Mouse (Mus musculus) embryonic facial prominence, embryonic 12.5 days (tissue): ENCODE measurements at regions not wholly inside any gene's neighbourhood (a gene's known extent, or its start where the extent isn't known, plus 50 kb on each side); places are given as distances from the start of the nearest gene placed in this dataset.

Experiments used
- ATAC-seq: fragments of 200-750 bp; cut with Nextera tagmentation; 2 replicates; pipeline ENCODE4 v1.8.0; 2017; ENCODE audit not compliant: insufficient number of reproducible peaks, insufficient read depth, low FRiP score, low TSS enrichment
- H3K27ac ChIP-seq: fragments of 300-500 bp; sonication (generic); 2 replicates; pipeline ENCODE4 v1.5.1; 2016; ENCODE audit warnings: mild to moderate bottlenecking
- H3K27me3 ChIP-seq: fragments of 300-500 bp; sonication (generic); 2 replicates; pipeline ENCODE4 v1.6.1; 2016; ENCODE audit warnings: mild to moderate bottlenecking, moderate library complexity
- H3K36me3 ChIP-seq: fragments of 300-500 bp; sonication (generic); 2 replicates; pipeline ENCODE4 v1.6.1; 2016; ENCODE audit warnings: mild to moderate bottlenecking
- H3K4me1 ChIP-seq: fragments of 300-500 bp; sonication (generic); 2 replicates; pipeline ENCODE4 v1.6.1; 2016
- H3K4me2 ChIP-seq: fragments of 300-500 bp; sonication (generic); replicated peaks from 2 replicates; pipeline ENCODE4 v1.6.1; 2016; ENCODE audit warnings: mild to moderate bottlenecking, moderate library complexity
- H3K4me3 ChIP-seq: fragments of 300-500 bp; sonication (generic); 2 replicates; pipeline ENCODE4 v1.5.1; 2016; ENCODE audit warnings: mild to moderate bottlenecking
- H3K9ac ChIP-seq: fragments of 300-500 bp; sonication (generic); 2 replicates; pipeline ENCODE4 v1.6.1; 2016; ENCODE audit warnings: mild to moderate bottlenecking, moderate library complexity
- H3K9me3 ChIP-seq: fragments of 300-500 bp; sonication (generic); 2 replicates; pipeline ENCODE4 v1.6.1; 2016; ENCODE audit warnings: mild to moderate bottlenecking, moderate library complexity
- WGBS: fragments of 180-500 bp; shearing (Covaris S2); methylation state at CpG from one replicate; pipeline ENCODE4 v1.1.7; 2016; 5-methylcytosine and 5-hydroxymethylcytosine counted together

DNA sequence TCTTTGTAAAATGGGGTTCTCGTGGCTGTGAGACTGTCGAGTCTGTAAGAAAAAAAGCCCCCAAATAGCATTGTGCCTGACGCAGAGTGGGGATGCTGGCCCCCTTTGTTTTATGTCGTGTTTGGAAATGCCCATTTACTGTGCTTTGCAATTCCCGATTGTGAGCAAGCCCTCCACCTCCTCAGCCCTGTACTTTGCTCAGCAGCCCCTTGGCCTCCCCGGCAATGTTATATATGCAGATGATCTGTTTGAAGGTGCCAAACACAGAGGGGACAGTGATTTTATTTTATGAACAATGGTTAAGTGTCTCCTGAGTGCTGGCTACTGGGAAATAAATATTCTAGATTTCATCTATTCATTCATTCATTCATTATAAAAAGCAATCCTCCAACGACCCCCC lies 477.6 kb downstream of the Prss52 start:
- no peaks in the 10 kb centered on the region for H3K4me1 ChIP-seq
- no peak overlapping the region for H3K9ac ChIP-seq
- H3K36me3 ChIP-seq, result no peaks in the 10 kb centered on the region
- 34% methylated on average over 7 of the region's 7 CpGs for WGBS
- ATAC-seq, result no peak
- H3K4me3 ChIP-seq, result no peak overlapping the region
- peaks cover 68% of the 10 kb centered on the region for H3K27me3 ChIP-seq
- H3K9me3 ChIP-seq, result no peaks in the 10 kb centered on the region
- H3K4me2 ChIP-seq, result no peak overlapping the region
- no peak overlapping the region for H3K27ac ChIP-seq

DNA sequence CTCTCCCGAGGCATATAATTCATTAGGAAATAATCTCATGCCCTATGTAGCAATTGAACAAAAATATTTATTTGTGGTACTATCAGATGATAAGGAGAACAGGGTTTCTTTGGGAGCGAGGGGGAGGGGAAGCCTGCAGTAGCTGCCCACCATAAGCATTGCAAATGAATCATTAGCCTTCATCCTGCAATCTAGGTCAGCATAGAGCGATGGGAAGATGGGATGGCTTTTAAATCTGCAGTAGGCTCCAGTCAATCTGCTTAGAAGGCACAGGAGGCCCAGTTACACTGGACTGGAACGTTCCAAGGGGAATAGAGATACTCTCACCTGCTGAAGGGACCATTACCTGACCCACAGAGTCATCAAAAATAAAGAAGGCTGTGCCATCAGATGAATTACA lies 478.7 kb downstream of the Prss52 start:
- H3K27ac ChIP-seq, result no peak overlapping the region
- H3K4me2 ChIP-seq, result no peak overlapping the region
- H3K9ac ChIP-seq, result no peak overlapping the region
- H3K27me3 ChIP-seq, result peaks cover 79% of the 10 kb centered on the region
- no peaks in the 10 kb centered on the region for H3K9me3 ChIP-seq
- no peaks in the 10 kb centered on the region for H3K36me3 ChIP-seq
- H3K4me3 ChIP-seq, result no peak overlapping the region
- peaks cover 10% of the 10 kb centered on the region for H3K4me1 ChIP-seq
- WGBS, result 33% methylated on average over 4 of the region's 4 CpGs
- ATAC-seq, result no peak

- Histone ChIP-seq H3K9me3 (no peaks in the 10 kb centered on the region), H3K36me3 (no peaks in the 10 kb centered on the region), H3K4me2 (no peak overlapping the region), H3K9ac (no peak overlapping the region), H3K4me1 (peaks cover 15% of the 10 kb centered on the region), H3K27me3 (peaks cover 86% of the 10 kb centered on the region), H3K27ac (no peak overlapping the region), H3K4me3 (no peak overlapping the region)
- ATAC-seq, result no peak
- WGBS, result 50% methylated on average over 5 of the region's 5 CpGs
Measured at GRCm38 (mm10) chr14:64584221-64584620, 480.1 kb downstream of the Prss52 start.

DNA sequence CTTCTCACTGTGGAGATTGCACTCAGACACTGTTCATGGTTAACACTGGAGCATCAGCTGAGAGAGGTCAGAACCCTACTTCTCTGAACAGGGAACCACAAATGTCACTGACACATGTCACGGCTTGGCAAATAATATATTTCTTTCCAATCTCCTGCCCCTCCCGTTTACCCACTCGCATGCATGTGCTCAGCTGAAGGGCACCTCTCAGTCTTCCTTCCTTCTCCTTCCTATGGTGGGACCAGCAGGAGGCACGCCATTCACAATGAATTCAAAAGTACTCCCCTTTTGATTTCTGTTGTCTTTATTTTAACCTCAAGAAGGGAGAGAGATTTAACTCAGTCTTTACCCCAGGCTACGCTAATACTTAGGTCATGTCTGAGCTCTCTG lies 481.0 kb downstream of the Prss52 start:
- no peaks in the 10 kb centered on the region for H3K9me3 ChIP-seq
- peaks cover 22% of the 10 kb centered on the region for H3K4me1 ChIP-seq
- H3K4me2 ChIP-seq, result no peak overlapping the region
- WGBS, result 19% methylated on average over 5 of the region's 5 CpGs
- H3K9ac ChIP-seq, result no peak overlapping the region
- ATAC-seq, result no peak
- H3K27ac ChIP-seq, result no peak overlapping the region
- peaks cover 86% of the 10 kb centered on the region for H3K27me3 ChIP-seq
- H3K4me3 ChIP-seq, result no peak overlapping the region
- no peaks in the 10 kb centered on the region for H3K36me3 ChIP-seq

DNA sequence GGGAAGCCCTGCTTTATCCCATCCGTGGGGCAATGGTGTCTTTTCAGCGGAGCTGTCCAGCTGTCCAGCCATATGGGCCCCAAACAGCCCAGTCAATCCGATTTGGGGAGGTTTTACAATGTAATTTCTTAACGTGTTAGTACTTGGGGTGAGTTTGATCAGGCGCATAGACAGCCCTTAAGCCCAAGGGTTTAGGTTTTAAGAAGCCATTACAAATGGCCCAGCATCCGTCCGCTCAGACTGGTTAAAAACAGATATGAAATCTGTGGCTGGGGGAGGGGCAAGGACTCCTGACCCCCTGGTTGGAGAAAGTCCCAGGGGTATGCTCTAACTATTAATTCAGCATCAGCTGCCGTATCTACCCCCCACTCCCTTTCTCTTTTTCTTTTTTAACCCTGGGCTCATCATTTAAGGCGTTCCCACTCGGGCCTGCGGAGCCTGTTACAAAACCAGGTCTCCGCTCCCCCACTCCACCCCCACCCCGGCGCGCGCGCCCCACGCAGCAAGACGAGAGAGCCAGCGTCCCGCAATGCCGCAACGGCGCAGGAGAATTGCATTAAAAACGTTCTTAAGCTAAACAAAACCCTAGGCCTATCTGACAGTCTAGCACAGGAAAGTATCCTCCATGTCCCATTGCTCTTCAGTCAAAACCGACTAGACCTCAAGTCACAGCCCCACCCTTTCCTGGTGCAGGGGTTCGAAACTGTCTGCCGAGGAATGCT lies 481.5 kb downstream of the Prss52 start:
- peaks cover 28% of the 10 kb centered on the region for H3K4me1 ChIP-seq
- H3K4me3 ChIP-seq, result no peak overlapping the region
- 4% methylated on average over 28 of the region's 28 CpGs for WGBS
- H3K27me3 ChIP-seq, result peaks cover 86% of the 10 kb centered on the region
- H3K36me3 ChIP-seq, result no peaks in the 10 kb centered on the region
- no peaks in the 10 kb centered on the region for H3K9me3 ChIP-seq
- H3K9ac ChIP-seq, result no peak overlapping the region
- H3K27ac ChIP-seq, result no peak overlapping the region
- no peak for ATAC-seq
- H3K4me2 ChIP-seq, result 0 out of 2 replicates have a peak overlapping the region, but pooled peaks have one; percentile 7

- no peak for ATAC-seq
- peak overlapping the region; percentile 79 for H3K4me2 ChIP-seq
- 4% methylated on average over 12 of the region's 12 CpGs for WGBS
- H3K4me1 ChIP-seq, result peaks cover 29% of the 10 kb centered on the region
- no peaks in the 10 kb centered on the region for H3K9me3 ChIP-seq
- H3K4me3 ChIP-seq, result peak overlapping the region; percentile 45
- H3K9ac ChIP-seq, result no peak overlapping the region
- H3K27ac ChIP-seq, result no peak overlapping the region
- no peaks in the 10 kb centered on the region for H3K36me3 ChIP-seq
- H3K27me3 ChIP-seq, result peaks cover 89% of the 10 kb centered on the region
Measured at GRCm38 (mm10) chr14:64586386-64586859, 482.3 kb downstream of the Prss52 start.

DNA sequence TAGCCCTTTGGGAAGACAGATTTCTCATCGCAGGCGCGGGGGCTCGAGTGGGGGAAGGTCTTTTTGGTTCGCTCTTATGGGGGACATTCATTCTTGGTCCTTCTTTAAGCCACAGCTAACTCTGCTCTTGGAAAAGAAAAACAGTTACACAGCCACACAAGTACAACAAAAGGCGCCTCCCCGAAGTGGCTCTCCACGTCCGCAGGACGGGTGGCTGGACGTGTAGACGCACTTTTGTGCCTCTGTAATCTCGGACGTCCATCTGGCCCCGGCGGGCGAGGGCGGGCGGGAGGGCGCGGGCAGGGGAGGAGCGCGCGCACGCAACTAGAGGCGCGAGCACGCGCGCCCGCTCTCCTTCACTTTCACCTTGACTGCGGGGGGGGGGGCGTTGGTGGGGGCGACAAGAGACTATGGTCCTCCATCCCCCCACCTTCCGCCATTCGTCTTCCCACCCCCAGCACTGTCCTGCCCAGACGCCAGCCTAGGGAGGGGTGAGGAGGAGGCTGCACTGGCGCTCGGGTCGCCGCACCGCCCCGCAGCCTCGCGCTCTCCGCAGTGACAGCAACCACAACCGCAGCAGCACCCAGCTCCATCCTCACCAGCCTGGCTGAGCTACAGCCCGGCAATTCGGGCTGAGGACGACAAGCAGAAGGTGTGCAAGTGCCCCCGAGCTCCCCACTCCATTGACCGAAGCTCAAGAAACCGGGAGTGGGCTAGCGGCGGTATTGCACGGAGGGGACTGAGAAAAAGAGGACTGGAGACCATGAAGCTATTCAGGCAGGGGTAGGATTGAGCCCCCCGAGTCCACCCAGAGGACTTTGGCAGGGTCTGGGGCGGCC lies 483.0 kb downstream of the Prss52 start:
- Histone ChIP-seq H3K9ac (peak overlapping the region; percentile 40), H3K36me3 (no peaks in the 10 kb centered on the region), H3K9me3 (no peaks in the 10 kb centered on the region), H3K27me3 (peaks cover 92% of the 10 kb centered on the region), H3K4me1 (peaks cover 29% of the 10 kb centered on the region), H3K27ac (0 out of 2 replicates have a peak overlapping the region, but pooled peaks have one; percentile 50), H3K4me2 (peak overlapping the region; percentile 79), H3K4me3 (peak overlapping the region; percentile 45)
- no peak; the same call in 1 of the 2 replicates for ATAC-seq
- WGBS, result under 1% methylated on average over 51 of the region's 58 CpGs

GRCm38 (mm10) chr14:64587699-64588434 lies 483.8 kb downstream of the Prss52 start:
- Histone ChIP-seq H3K4me1 (peaks cover 29% of the 10 kb centered on the region), H3K4me3 (peak overlapping the region; percentile 45), H3K9me3 (no peaks in the 10 kb centered on the region), H3K4me2 (peak overlapping the region; percentile 79), H3K9ac (peak overlapping the region; percentile 40), H3K27ac (0 out of 2 replicates have a peak overlapping the region, but pooled peaks have one; percentile 54), H3K27me3 (peaks cover 92% of the 10 kb centered on the region), H3K36me3 (no peaks in the 10 kb centered on the region)
- no peak for ATAC-seq
- WGBS, result 1% methylated on average over 40 of the region's 40 CpGs

DNA sequence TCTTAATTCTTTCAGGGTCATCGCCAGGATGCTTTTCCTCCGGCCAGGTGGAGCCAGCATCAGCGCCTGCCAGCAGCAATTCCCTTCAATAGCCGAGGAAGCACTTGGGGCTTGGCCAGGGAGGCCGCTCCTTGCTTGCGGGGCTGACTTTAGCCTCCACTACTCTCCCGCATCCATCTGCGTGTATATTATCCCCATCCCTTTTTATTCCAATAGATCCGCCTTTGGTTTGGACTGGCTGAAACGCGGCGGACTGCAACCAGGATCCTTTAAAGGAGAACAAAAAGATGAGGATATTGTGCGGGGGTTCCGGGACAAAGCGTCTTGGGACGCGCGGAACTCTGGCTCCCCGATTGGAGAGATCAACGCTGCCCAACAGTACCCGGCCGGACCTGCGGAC lies 484.5 kb downstream of the Prss52 start:
- H3K27me3 ChIP-seq, result peaks cover 92% of the 10 kb centered on the region
- no peaks in the 10 kb centered on the region for H3K9me3 ChIP-seq
- peaks cover 29% of the 10 kb centered on the region for H3K4me1 ChIP-seq
- H3K36me3 ChIP-seq, result no peaks in the 10 kb centered on the region
- ATAC-seq, result no peak
- 0 out of 2 replicates have a peak overlapping the region, but pooled peaks have one; percentile 54 for H3K27ac ChIP-seq
- no peak overlapping the region for H3K4me2 ChIP-seq
- H3K4me3 ChIP-seq, result peak overlapping the region; percentile 36
- WGBS, result 1% methylated on average over 23 of the region's 23 CpGs
- H3K9ac ChIP-seq, result no peak overlapping the region

GRCm38 (mm10) chr14:64589126-64589525 lies 485.0 kb downstream of the Prss52 start:
- no peaks in the 10 kb centered on the region for H3K9me3 ChIP-seq
- peaks cover 29% of the 10 kb centered on the region for H3K4me1 ChIP-seq
- 0% methylated on average over 1 of the region's 2 CpGs for WGBS
- peak overlapping the region; percentile 36 for H3K4me3 ChIP-seq
- H3K27ac ChIP-seq, result no peak overlapping the region; the same call in 1 of the 2 replicates
- peak overlapping the region; percentile 46; the same call in 1 of the 2 replicates for H3K4me2 ChIP-seq
- no peak overlapping the region for H3K9ac ChIP-seq
- peaks cover 92% of the 10 kb centered on the region for H3K27me3 ChIP-seq
- no peaks in the 10 kb centered on the region for H3K36me3 ChIP-seq
- no peak for ATAC-seq
